ENCODE assay signal across 8 mouse cellular contexts in the genomic region with DNA sequence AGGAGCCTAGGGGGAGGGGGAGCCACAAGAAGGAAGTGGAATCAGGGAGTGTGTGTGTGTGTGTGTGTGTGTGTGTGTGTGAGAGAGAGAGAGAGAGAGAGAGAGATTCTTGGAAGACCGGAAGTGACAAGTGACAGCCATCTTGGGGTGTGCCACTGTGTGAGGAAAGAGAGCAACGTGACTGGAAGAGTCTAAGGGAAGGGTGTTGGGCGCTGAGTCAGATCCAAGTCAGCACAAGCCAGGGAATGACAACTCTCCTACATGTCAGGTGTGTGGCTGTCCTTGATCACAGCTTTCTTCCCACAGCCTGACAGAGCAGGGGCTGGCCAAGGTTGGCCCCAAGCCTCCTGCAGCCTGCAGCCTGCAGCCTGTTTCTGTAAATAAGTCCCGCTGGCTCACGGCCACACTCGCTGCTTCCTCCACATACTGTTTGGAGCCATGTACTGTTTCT. TPM values are rescaled to one million over a fixed set of nuclear protein-coding genes. Genes with fewer than 3 reads are reported as not detected.
DNase-seq lines count a peak whose midpoint lies in the region; ATAC-seq and TF ChIP-seq lines count a peak whose summit lies in the region.

No protein-coding gene starts in this region.

- no peaks in the 10 kb centered on the region for H3K79me2 ChIP-seq in liver, adult 2 months (ENCODE audit: control insufficient read depth, insufficient read depth, low read length)

- peak overlapping the region; percentile 60 for H3K27ac ChIP-seq in liver, adult 2 months (replicated peaks; ENCODE audit: insufficient read depth, low read depth, low read length)
- H3K27ac ChIP-seq in kidney, postnatal 0 days = 0 out of 2 replicates have a peak overlapping the region, but pooled peaks have one; percentile 25
- H3K27ac ChIP-seq in hindbrain, embryonic 16.5 days (ENCODE audit: low read depth, low read length) = no peak overlapping the region

- ATAC-seq in kidney, postnatal 0 days (replicated peaks; ENCODE audit: low FRiP score, low read depth) = no peak
- peak; percentile 5; the same call in 1 of the 2 replicates for ATAC-seq in megakaryocyte progenitor cell, adult 5-6 weeks (replicated peaks; ENCODE audit: poor library complexity)
- ATAC-seq in hindbrain, embryonic 16.5 days = no peak

- H3K9ac ChIP-seq in liver, adult 2 months (ENCODE audit: low read depth, low read length) = no peak overlapping the region
- H3K9ac ChIP-seq in kidney, postnatal 0 days (ENCODE audit: low read depth, low read length) = no peak overlapping the region
- H3K9ac ChIP-seq in hindbrain, embryonic 16.5 days (ENCODE audit: low read depth, low read length) = no peak overlapping the region

- H3K36me3 ChIP-seq in liver, adult 2 months (ENCODE audit: control insufficient read depth, insufficient read depth, low read length) = no peaks in the 10 kb centered on the region
- H3K36me3 ChIP-seq in kidney, postnatal 0 days (ENCODE audit: insufficient read depth, low read length) = 0 out of 2 replicates have a peak, but pooled peaks cover 4% of the 10 kb centered on the region
- no peaks in the 10 kb centered on the region for H3K36me3 ChIP-seq in hindbrain, embryonic 16.5 days (ENCODE audit: control insufficient read depth, insufficient read depth, low read length)

- DNase-seq in liver, adult 2 months (ENCODE audit: extremely low read depth, low read depth, low spot score) = no peak
- DNase-seq in liver (no peak), MN1 (ENCODE audit: low spot score) (no peak)
- DNase-seq in heart, adult 18-20 months = peak; percentile 72 to 79
- peak; percentile 45 for DNase-seq in kidney, postnatal 0 days (ENCODE audit: low spot score)
- no peak for DNase-seq in adrenal gland, postnatal 4 days (ENCODE audit: low spot score in 2 of 2)

- peaks cover 12% of the 10 kb centered on the region for H3K4me1 ChIP-seq in liver, adult 2 months (ENCODE audit: control insufficient read depth, insufficient read depth, low read length)
- H3K4me1 ChIP-seq in kidney, postnatal 0 days (replicated peaks; ENCODE audit: insufficient read depth, low read length) = peaks cover 18% of the 10 kb centered on the region
- H3K4me1 ChIP-seq in hindbrain, embryonic 16.5 days (ENCODE audit: control insufficient read depth, insufficient read depth, low read depth, low read length) = peaks cover 11% of the 10 kb centered on the region

- no peaks in the 10 kb centered on the region for H3K27me3 ChIP-seq in liver, adult 2 months (ENCODE audit: control insufficient read depth, insufficient read depth, low read length)
- no peaks in the 10 kb centered on the region for H3K27me3 ChIP-seq in kidney, postnatal 0 days (ENCODE audit: insufficient read depth, low read length)
- H3K27me3 ChIP-seq in hindbrain, embryonic 16.5 days (replicated peaks; ENCODE audit: control insufficient read depth, insufficient read depth, low read length) = no peaks in the 10 kb centered on the region

- no peak for TF ChIP-seq POLR2A in liver, adult 2 months (IDR thresholded peaks at IDR 0.05; ENCODE audit: extremely low read depth, insufficient read depth, low read length)

- TF ChIP-seq CTCF in liver, adult 2 months (IDR thresholded peaks at IDR 0.05; ENCODE audit: low read depth, low read length) = no peak
- no peak for TF ChIP-seq CTCF in kidney, postnatal 0 days (IDR thresholded peaks at IDR 0.05; ENCODE audit: low read depth)

- H3K4me3 ChIP-seq in liver, adult 2 months (ENCODE audit: insufficient read depth, low read depth, low read length) = no peak overlapping the region
- H3K4me3 ChIP-seq in kidney, postnatal 0 days (replicated peaks; ENCODE audit: low read depth, low read length) = no peak overlapping the region
- H3K4me3 ChIP-seq in hindbrain, embryonic 16.5 days (ENCODE audit: low read length) = no peak overlapping the region

- WGBS in liver, adult 2 months = 72% methylated on average over 6 of the region's 6 CpGs
- WGBS in kidney, postnatal 0 days = 55% methylated on average over 6 of the region's 6 CpGs
- 67% methylated on average over 6 of the region's 6 CpGs for WGBS in hindbrain, embryonic 16.5 days

- no peaks in the 10 kb centered on the region for H3K9me3 ChIP-seq in kidney, postnatal 0 days (replicated peaks; ENCODE audit: low read length)
- H3K9me3 ChIP-seq in hindbrain, embryonic 16.5 days (ENCODE audit: control insufficient read depth, low read length) = no peaks in the 10 kb centered on the region

- H3K4me2 ChIP-seq in kidney, postnatal 0 days (ENCODE audit: low read length) = no peak overlapping the region
- H3K4me2 ChIP-seq in hindbrain, embryonic 16.5 days (ENCODE audit: low read length) = no peak overlapping the region

RNA-seq across cellular contexts. Expression of a gene that starts 13.1 kb away (rescaled TPM):
- total RNA-seq in liver, adult 2 months (2014; rRNA removed) = 6.8 and 10.7 TPM in 2 replicates
- polyA plus RNA-seq in liver, adult 2 months (2012; rRNA removed) = 34.1 and 38.4 TPM in 2 replicates
- 10 to 100 TPM; 55.0 to 56.6 TPM for total RNA-seq in heart, adult 18-20 months (2021)
- 18.8 and 19.4 TPM in 2 replicates for polyA plus RNA-seq in kidney, postnatal 0 days (2015; fragmentation: Nextera tagmentation; extraction: Ambion mirVana)
- total RNA-seq in megakaryocyte progenitor cell, adult 5-6 weeks (2015) = 25.1 and 27.4 TPM in 2 replicates
- total RNA-seq in megakaryocyte progenitor cell, adult 5-6 weeks (2017) = 10.5 and 18.3 TPM in 2 replicates
- 29.3 and 40.1 TPM in 2 replicates for polyA plus RNA-seq in hindbrain, embryonic 16.5 days (2015; fragmentation: Nextera tagmentation; extraction: Ambion mirVana)
- 10 to 100 TPM; 49.4 to 51.5 TPM for total RNA-seq in adrenal gland, postnatal 4 days (2021)

RNA-seq across cellular contexts. Expression of a gene that starts 19.0 kb away (rescaled TPM):
- 1.8 and 5.6 TPM in 2 replicates for total RNA-seq in liver, adult 2 months (2014; rRNA removed)
- 4.8 and 6.8 TPM in 2 replicates for polyA plus RNA-seq in liver, adult 2 months (2012; rRNA removed)
- total RNA-seq in heart, adult 18-20 months (2021) = 10 to 100 TPM; 21.8 to 23.6 TPM
- polyA plus RNA-seq in kidney, postnatal 0 days (2015; fragmentation: Nextera tagmentation; extraction: Ambion mirVana) = 3.2 and 3.6 TPM in 2 replicates
- total RNA-seq in megakaryocyte progenitor cell, adult 5-6 weeks (2015) = 237 and 286 TPM in 2 replicates
- total RNA-seq in megakaryocyte progenitor cell, adult 5-6 weeks (2017) = 35.7 and 35.8 TPM in 2 replicates
- 0.63 and 1.2 TPM in 2 replicates for polyA plus RNA-seq in hindbrain, embryonic 16.5 days (2015; fragmentation: Nextera tagmentation; extraction: Ambion mirVana)
- total RNA-seq in adrenal gland, postnatal 4 days (2021) = 10 to 100 TPM; 47.3 to 48.9 TPM

RNA-seq across cellular contexts. Expression of a gene that starts 25.2 kb away (rescaled TPM):
- 4.2 and 6.8 TPM in 2 replicates for total RNA-seq in liver, adult 2 months (2014; rRNA removed)
- polyA plus RNA-seq in liver, adult 2 months (2012; rRNA removed) = 21.0 and 22.5 TPM in 2 replicates
- 10 to 100 TPM; 10.2 TPM for total RNA-seq in heart, adult 18-20 months (2021)
- 31.4 and 32.3 TPM in 2 replicates for polyA plus RNA-seq in kidney, postnatal 0 days (2015; fragmentation: Nextera tagmentation; extraction: Ambion mirVana)
- total RNA-seq in megakaryocyte progenitor cell, adult 5-6 weeks (2015) = 34.4 and 38.7 TPM in 2 replicates
- 38.2 and 39.8 TPM in 2 replicates for total RNA-seq in megakaryocyte progenitor cell, adult 5-6 weeks (2017)
- 48.4 and 49.8 TPM in 2 replicates for polyA plus RNA-seq in hindbrain, embryonic 16.5 days (2015; fragmentation: Nextera tagmentation; extraction: Ambion mirVana)
- total RNA-seq in adrenal gland, postnatal 4 days (2021) = 10 to 100 TPM; 21.5 to 24.1 TPM

RNA-seq across cellular contexts. Expression of a gene that starts 30.9 kb away (rescaled TPM):
- total RNA-seq in liver, adult 2 months (2014; rRNA removed) = not detected in 2 replicates
- polyA plus RNA-seq in liver, adult 2 months (2012; rRNA removed) = not detected in 2 replicates
- under 1 TPM in 1 of 2 experiments, not detected in 1; 0.22 TPM for total RNA-seq in heart, adult 18-20 months (2021)
- 1.0 and 1.1 TPM in 2 replicates for polyA plus RNA-seq in kidney, postnatal 0 days (2015; fragmentation: Nextera tagmentation; extraction: Ambion mirVana)
- 0.69 and 1.0 TPM in 2 replicates for total RNA-seq in megakaryocyte progenitor cell, adult 5-6 weeks (2015)
- total RNA-seq in megakaryocyte progenitor cell, adult 5-6 weeks (2017) = not detected in 2 replicates
- polyA plus RNA-seq in hindbrain, embryonic 16.5 days (2015; fragmentation: Nextera tagmentation; extraction: Ambion mirVana) = 101 and 129 TPM in 2 replicates
- total RNA-seq in adrenal gland, postnatal 4 days (2021) = 1 to 10 TPM in 1 of 2 experiments, under 1 TPM in 1; 0.76 to 1.9 TPM

RNA-seq across cellular contexts. Expression of a gene that starts 46.9 kb away (rescaled TPM):
- 30.4 and 32.1 TPM in 2 replicates for total RNA-seq in liver, adult 2 months (2014; rRNA removed)
- polyA plus RNA-seq in liver, adult 2 months (2012; rRNA removed) = 70.3 and 75.1 TPM in 2 replicates
- total RNA-seq in heart, adult 18-20 months (2021) = 10 to 100 TPM; 17.2 to 17.5 TPM
- polyA plus RNA-seq in kidney, postnatal 0 days (2015; fragmentation: Nextera tagmentation; extraction: Ambion mirVana) = 76.8 and 78.6 TPM in 2 replicates
- 80.7 and 84.9 TPM in 2 replicates for total RNA-seq in megakaryocyte progenitor cell, adult 5-6 weeks (2015)
- 55.6 and 71.8 TPM in 2 replicates for total RNA-seq in megakaryocyte progenitor cell, adult 5-6 weeks (2017)
- polyA plus RNA-seq in hindbrain, embryonic 16.5 days (2015; fragmentation: Nextera tagmentation; extraction: Ambion mirVana) = 39.5 and 42.9 TPM in 2 replicates
- 10 to 100 TPM; 50.6 to 53.0 TPM for total RNA-seq in adrenal gland, postnatal 4 days (2021)

Comparison
In these comparisons a context has a peak if more than half of its experiments do, and no peak if none do; other contexts are left out.
1. DNase-seq: peak in heart, adult 18-20 months (2 of 2) and kidney, postnatal 0 days (single experiment); none in liver, adult 2 months (single experiment), liver (single experiment), MN1 (single experiment) and adrenal gland, postnatal 4 days (0 of 2).